Mouse (Mus musculus) Patski (cell line): ENCODE measurements at regions not wholly inside any gene's neighbourhood (a gene's known extent, or its start where the extent isn't known, plus 50 kb on each side); places are given as distances from the start of the nearest gene placed in this dataset.
"Not testable (repeated sequence)": the region's sequence is repeated elsewhere in the genome, so short reads cannot be mapped to it uniquely, and the experiment has no call there.

Experiments
- ATAC-seq: fragments of 100-300 bp; one replicate; pipeline ENCODE4 v1.8.0; 2021
- CTCF ChIA-PET: fragments of 350-600 bp; sonication (Branson Sonifier 250); formaldehyde crosslinking; loops from one replicate; lab custom pipeline; 2022; ENCODE audit warnings: inconsistent platforms; lab: Charles Lee
- POLR2A ChIA-PET: fragments of 350-600 bp; sonication (Branson Sonifier 250); formaldehyde crosslinking; loops from one replicate; lab custom pipeline; 2022; ENCODE audit warnings: antibody characterized with exemption, inconsistent platforms; lab: Charles Lee
- DNase-seq: peaks from one replicate; pipeline ENCODE4 v3.0.0-alpha.2; 2011; ENCODE audit warnings: low read depth, low spot score
- H3K27me3 ChIP-seq: fragments of 371-371 bp; one replicate; pipeline ENCODE4 v1.5.1; 2021
- CTCF ChIP-seq: fragments of 100-300 bp; IDR thresholded peaks from one replicate; pipeline ENCODE4 v1.5.1; 2021
- in situ Hi-C: fragments of 300-500 bp; cut with MboI; formaldehyde crosslinking; loops from 3 replicates; pipeline ENCODE4 v1.11.1; 2018; ENCODE audit warnings: low pct_unique_long_range_greater_than_20kb, mixed read lengths

DNA sequence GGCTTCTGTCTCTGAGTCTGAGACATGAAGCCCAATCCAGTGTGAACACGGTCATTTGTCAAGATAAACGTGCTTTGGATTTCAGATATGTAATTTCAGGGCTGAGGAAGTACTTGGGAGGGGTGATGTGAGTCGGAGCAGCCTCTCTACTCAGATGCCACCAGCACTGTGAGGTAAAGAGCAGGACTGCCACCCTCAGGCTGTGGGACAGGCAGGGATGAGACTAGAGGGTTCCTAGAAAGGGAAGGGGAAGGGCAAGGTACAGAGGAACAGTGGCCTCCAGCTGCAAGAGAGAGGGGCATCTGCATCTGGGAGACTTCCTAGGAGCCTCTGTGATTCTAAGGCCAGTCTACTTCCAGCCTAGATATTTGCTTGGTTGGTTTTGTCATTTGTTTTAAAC, 78.7 kb upstream of the Csrp2 start:
- in situ Hi-C loops: no loop called here
- ATAC-seq (no peak), DNase-seq (no peak)
- ChIA-PET POLR2A (no interaction called here), CTCF (no interaction called here)
- TF ChIP-seq CTCF: no peak
- H3K27me3 ChIP-seq: peaks cover 4% of the 10 kb centered on the region

DNA sequence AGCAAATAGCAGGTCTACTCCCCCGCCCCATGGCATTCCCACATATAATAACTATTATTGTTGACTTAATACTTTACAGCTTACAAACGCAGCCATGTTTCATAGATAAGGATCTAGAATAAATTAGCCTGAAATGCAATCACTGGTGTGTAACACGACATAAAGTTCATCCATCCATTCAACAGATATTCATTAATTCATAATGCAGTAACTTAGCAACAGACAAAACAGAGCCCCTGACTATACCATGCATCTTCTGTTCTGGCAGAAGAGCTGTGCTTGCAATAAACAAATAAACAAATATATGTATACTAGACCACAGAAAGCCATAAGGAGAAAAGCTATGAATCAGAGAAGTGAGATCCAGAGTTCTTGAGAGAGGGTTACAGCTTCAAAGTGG, 77.9 kb upstream of the Csrp2 start:
- in situ Hi-C loops: no loop called here
- TF ChIP-seq CTCF: no peak
- ATAC-seq (no peak), DNase-seq (no peak)
- CTCF ChIA-PET: no interaction called here
- H3K27me3 ChIP-seq: peaks cover 4% of the 10 kb centered on the region
- POLR2A ChIA-PET: no interaction called here

DNA sequence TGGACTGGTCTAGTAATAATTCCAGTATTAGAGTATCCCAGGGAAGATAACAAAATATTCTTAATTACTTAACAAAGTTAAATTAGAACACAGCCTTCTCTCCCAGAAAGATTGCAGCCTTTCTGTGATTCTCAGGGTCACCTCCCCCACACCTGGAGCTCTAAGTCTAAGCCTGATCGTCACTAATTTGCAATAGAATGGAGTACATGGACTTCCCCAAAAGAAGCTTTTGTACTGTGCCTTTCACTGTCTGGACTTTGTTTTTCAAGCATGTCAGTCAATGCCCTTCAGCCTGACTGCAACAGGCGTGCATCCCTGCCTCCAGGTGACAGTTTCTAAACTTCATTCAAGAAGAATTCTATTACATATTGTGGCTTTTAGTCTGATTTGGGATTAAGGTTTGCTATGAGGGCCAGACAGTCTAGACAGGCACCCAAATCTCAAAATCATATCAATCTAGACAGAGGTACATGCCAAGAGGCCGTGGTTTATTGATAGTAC, 64.9 kb upstream of the Csrp2 start:
- H3K27me3 ChIP-seq, DNase-seq, in situ Hi-C loops, ATAC-seq, POLR2A ChIA-PET: not testable (repeated sequence)
- CTCF ChIA-PET: interaction anchor here (1.0 kb wide), 1 partner anchor 15 kb away, joined by 4 read pairs; no protein-coding TSS in a partner anchor

DNA sequence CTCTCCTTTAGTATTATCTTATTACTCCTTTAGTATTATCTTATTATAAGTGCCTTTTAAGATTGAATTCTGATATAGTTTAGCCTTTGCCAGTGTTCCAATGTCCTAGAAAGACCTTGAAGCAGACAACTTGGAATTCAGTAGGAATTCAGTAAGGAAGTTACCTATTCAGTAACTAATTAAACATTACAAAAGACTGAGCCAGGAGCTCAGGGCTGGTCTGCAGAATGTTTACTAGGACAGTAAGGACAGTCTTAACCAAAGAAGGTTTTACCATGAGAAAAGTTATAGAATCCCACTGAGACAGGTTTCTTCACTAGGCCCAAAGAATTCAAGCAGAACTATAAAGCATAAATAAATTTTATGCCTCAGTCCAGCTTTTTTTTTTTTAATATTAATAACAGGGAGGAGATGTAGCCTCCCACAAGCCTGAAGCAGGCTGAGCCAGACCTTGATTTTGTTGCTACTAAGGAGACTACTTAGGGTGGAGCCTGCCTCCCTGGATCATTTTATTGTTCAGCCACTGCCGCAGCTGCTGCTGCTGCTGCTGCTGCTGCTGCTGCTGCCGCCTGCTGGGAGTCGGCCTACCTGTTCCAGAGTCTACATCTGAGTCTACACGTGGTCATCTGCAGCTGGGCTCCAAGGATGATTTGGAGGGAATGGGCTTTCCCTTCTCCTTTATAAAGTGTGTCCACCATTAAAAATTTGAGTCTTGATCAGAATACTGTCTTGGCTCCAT, 63.8 kb upstream of the Csrp2 start:
- CTCF ChIA-PET, in situ Hi-C loops, ATAC-seq, DNase-seq, H3K27me3 ChIP-seq, POLR2A ChIA-PET: not testable (repeated sequence)

DNA sequence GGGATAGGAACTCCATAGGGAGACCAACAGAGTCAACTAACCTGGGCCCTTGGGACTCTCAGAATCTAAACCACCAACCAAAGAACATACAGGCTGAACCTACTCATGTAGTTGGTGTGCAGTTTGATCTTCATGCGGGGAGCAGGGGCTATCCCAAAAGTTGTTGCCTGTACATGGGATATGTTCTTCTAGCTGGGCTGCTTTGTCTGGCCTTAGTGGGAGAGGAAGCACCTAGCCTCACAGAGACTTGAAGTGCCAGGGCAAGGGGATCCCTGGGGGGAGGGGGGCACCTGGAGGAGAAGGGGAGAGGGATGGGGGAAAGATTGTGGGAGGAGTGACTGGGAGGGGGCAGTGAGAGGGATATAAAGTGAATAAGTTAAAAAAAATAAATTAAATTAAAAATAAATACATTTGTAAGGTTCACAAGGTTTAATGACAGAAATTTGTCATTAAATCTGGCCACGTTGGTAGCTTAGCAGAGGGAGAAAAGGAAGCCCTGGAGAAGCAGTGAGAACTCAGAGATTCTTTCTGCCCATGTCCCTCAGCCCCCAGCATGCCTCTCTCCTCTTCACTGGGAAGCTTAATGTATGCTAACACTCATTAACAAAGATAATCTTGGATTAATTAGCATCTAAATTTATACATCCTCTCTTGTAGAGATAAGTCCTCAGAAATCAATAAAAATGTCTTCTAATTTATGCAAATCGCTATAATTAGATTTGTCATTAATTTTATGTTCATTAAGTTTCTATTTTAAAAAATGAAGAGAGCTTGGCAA, 62.1 kb upstream of the Csrp2 start:
- ATAC-seq (no peak), DNase-seq (no peak)
- TF ChIP-seq CTCF: no peak
- CTCF ChIA-PET: no interaction called here
- H3K27me3 ChIP-seq: peaks cover 4% of the 10 kb centered on the region
- POLR2A ChIA-PET: no interaction called here
- in situ Hi-C loops: no loop called here

DNA sequence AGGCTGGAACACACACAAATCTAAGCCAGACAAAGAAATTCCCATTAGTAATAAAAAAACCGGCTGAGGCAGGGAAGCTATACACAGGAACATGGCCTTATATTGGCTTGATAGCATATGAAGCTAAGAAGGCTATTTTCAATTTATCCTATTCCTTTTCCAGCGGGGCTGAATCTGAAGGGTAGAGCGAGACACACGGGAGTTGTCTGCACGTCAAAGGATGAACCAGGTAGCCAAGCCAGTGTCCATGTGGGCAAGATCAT, 61.6 kb upstream of the Csrp2 start:
- ChIA-PET CTCF (no interaction called here), POLR2A (no interaction called here)
- DNase-seq: no peak
- no peak for TF ChIP-seq CTCF
- in situ Hi-C loops: no loop called here
- peaks cover 4% of the 10 kb centered on the region for H3K27me3 ChIP-seq
- ATAC-seq: no peak

DNA sequence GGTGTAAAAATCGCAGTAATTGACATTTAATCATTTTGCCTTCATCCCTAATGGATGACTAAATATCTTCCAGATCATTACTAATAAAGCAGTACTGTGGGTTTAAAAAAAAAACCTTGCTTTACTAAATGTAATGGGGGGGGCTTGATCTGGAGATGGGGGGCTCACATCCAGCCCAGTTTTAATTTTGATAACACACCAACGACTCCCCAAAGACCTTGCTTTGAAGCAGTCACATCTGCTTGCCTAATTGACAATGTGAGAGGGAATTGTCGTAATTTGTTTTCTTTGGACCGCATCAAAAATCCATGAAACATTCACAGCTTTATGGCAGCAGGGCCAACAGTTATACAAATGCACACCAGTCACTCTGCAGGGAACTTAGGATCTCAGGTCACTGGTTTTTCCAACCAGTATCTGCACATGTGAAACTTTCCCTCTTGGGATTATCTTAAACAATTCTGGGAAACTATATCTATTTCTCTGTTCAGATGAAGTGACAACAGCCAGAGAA, 61.1 kb upstream of the Csrp2 start:
- in situ Hi-C loops: no loop called here
- ATAC-seq (no peak), DNase-seq (no peak)
- no peak for TF ChIP-seq CTCF
- ChIA-PET POLR2A (no interaction called here), CTCF (no interaction called here)
- peaks cover 4% of the 10 kb centered on the region for H3K27me3 ChIP-seq

DNA sequence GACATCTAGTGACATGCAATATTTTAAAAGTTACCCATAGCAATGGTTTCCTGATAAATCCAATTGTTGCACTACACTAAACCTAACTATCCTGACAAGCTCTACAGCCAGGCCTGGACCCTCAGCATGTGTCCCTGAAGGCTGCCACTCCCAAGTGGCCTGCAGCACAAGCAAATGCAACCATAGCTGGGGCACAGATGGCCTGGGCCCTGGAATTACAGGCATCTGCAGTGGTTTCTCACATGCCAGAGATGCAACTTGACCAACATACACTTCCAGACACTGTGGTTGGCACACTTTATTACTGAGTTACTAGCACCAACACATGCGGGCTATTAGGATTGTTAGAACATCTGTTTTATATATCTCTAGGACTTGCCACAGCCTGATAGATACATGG, 60.3 kb upstream of the Csrp2 start:
- in situ Hi-C loops: no loop called here
- DNase-seq: no peak

More for the DNA sequence above, 60.3 kb upstream of the Csrp2 start:
- peaks cover 4% of the 10 kb centered on the region for H3K27me3 ChIP-seq
- POLR2A ChIA-PET: no interaction called here
- TF ChIP-seq CTCF: no peak
- CTCF ChIA-PET: no interaction called here
- ATAC-seq: no peak
